Mouse (Mus musculus): ENCODE data around the gene Ak5.
A peak's percentile ranks its signal among the peaks of the same experiment; 100 is the strongest.
"Not testable (repeated sequence)": the region's sequence is repeated elsewhere in the genome, so short reads cannot be mapped to it uniquely, and the experiment has no call there.

Ak5 gene

GRCm38 (mm10) chr3:152475894-152476293 lies 192.3 kb downstream of the Ak5 start:
- DNase-seq (ENCODE audit: low spot score in 2 of 2) = no peak

- no peak for DNase-seq (ENCODE audit: low spot score in 2 of 2)
These were observed 192.9 kb downstream of the Ak5 start for GRCm38 (mm10) chr3:152475278-152475669.

GRCm38 (mm10) chr3:152474582-152475277 lies 193.4 kb downstream of the Ak5 start:
- peak; percentile 7 to 36 for DNase-seq (ENCODE audit: low spot score in 2 of 2)

- DNase-seq (ENCODE audit: low spot score in 2 of 2) = no peak
These were observed 195.5 kb downstream of the Ak5 start for GRCm38 (mm10) chr3:152472676-152473075.

GRCm38 (mm10) chr3:152470347-152470746 lies 197.8 kb downstream of the Ak5 start:
- DNase-seq (ENCODE audit: low spot score in 2 of 2) = no peak

GRCm38 (mm10) chr3:152469423-152470200 lies 198.5 kb downstream of the Ak5 start:
- DNase-seq (ENCODE audit: low spot score in 2 of 2) = no peak

GRCm38 (mm10) chr3:152468569-152469041 lies 199.6 kb downstream of the Ak5 start:
- DNase-seq (ENCODE audit: low spot score in 2 of 2) = no peak

- no peak for DNase-seq (ENCODE audit: low spot score in 2 of 2)
These were observed 200.1 kb downstream of the Ak5 start for GRCm38 (mm10) chr3:152468032-152468431.

GRCm38 (mm10) chr3:152467312-152467711 lies 200.8 kb downstream of the Ak5 start:
- DNase-seq (ENCODE audit: low spot score in 2 of 2) = no peak

GRCm38 (mm10) chr3:152466849-152467248 lies 201.3 kb downstream of the Ak5 start:
- no peak for DNase-seq (ENCODE audit: low spot score in 2 of 2)

- no peak for DNase-seq (ENCODE audit: low spot score in 2 of 2)
These were observed 202.8 kb downstream of the Ak5 start for GRCm38 (mm10) chr3:152465338-152465737.

- DNase-seq (ENCODE audit: low spot score in 2 of 2) = no peak
These were observed 203.7 kb downstream of the Ak5 start for GRCm38 (mm10) chr3:152464462-152464861.

- DNase-seq (ENCODE audit: low spot score in 2 of 2) = no peak
These were observed 205.3 kb downstream of the Ak5 start for GRCm38 (mm10) chr3:152462900-152463299.

GRCm38 (mm10) chr3:152462038-152462547 lies 206.1 kb downstream of the Ak5 start:
- no peak for DNase-seq (ENCODE audit: low spot score in 2 of 2)

GRCm38 (mm10) chr3:152460802-152461201 lies 207.4 kb downstream of the Ak5 start:
- DNase-seq (ENCODE audit: low spot score in 2 of 2) = no peak

GRCm38 (mm10) chr3:152458875-152459274 lies 209.3 kb downstream of the Ak5 start:
- not testable (repeated sequence) for DNase-seq (ENCODE audit: low spot score in 2 of 2)

GRCm38 (mm10) chr3:152457308-152458035 lies 210.7 kb downstream of the Ak5 start:
- DNase-seq (ENCODE audit: low spot score in 2 of 2) = no peak

GRCm38 (mm10) chr3:152453163-152453562 lies 215.0 kb downstream of the Ak5 start:
- no peak for DNase-seq (ENCODE audit: low spot score in 2 of 2)

- DNase-seq (ENCODE audit: low spot score in 2 of 2) = no peak
These were observed 221.2 kb downstream of the Ak5 start for GRCm38 (mm10) chr3:152446966-152447365.

GRCm38 (mm10) chr3:152444114-152444513 lies 224.0 kb downstream of the Ak5 start:
- DNase-seq (ENCODE audit: low spot score in 2 of 2) = no peak

GRCm38 (mm10) chr3:152442795-152443194 lies 225.4 kb downstream of the Ak5 start:
- DNase-seq (ENCODE audit: low spot score in 2 of 2) = no peak

- DNase-seq (ENCODE audit: low spot score in 2 of 2) = no peak
These were observed 230.1 kb downstream of the Ak5 start for GRCm38 (mm10) chr3:152438068-152438467.
